Mouse (Mus musculus): Measurements from ENCODE around the gene Chac1.

- no peak for TF ChIP-seq GATA1 (IDR thresholded peaks at IDR 0.05; ENCODE audit: borderline replicate concordance, low read length)
- TF ChIP-seq FLI1 (IDR thresholded peaks at IDR 0.05; ENCODE audit: low read length): no peak
Measured at GRCm38 (mm10) chr2:119334135-119334534, 16.9 kb upstream of the Chac1 start.
